Mouse (Mus musculus) hindbrain, embryonic 14.5 days (tissue): ENCODE measurements around the gene Pygb. TPM values are rescaled to one million over a fixed set of nuclear protein-coding genes. Genes with fewer than 3 reads are reported as not detected.

Source experiments
- ATAC-seq: fragments of 200-750 bp; cut with Nextera tagmentation; 2 replicates; pipeline ENCODE4 v1.8.0; 2017; ENCODE audit warnings: moderate number of reproducible peaks, mild to moderate bottlenecking, moderate TSS enrichment, moderate library complexity; ENCODE audit not compliant: low FRiP score
- DNase-seq: peaks from one replicate; pipeline ENCODE4 v3.0.0-alpha.2; 2015; ENCODE audit warnings: low spot score
- H3K27ac ChIP-seq: fragments of 300-500 bp; sonication (generic); 2 replicates; pipeline ENCODE4 v1.5.1; 2014; ENCODE audit warnings: mild to moderate bottlenecking, moderate library complexity
- H3K27me3 ChIP-seq: fragments of 300-500 bp; sonication (generic); 2 replicates; pipeline ENCODE4 v1.6.1; 2014; ENCODE audit warnings: mild to moderate bottlenecking, low read length, mixed read lengths; ENCODE audit not compliant: control insufficient read depth, insufficient read depth
- H3K36me3 ChIP-seq: fragments of 300-500 bp; sonication (generic); replicated peaks from 2 replicates; pipeline ENCODE4 v1.6.1; 2014; ENCODE audit not compliant: control insufficient read depth, insufficient read depth
- H3K4me1 ChIP-seq: fragments of 300-500 bp; sonication (generic); replicated peaks from 2 replicates; pipeline ENCODE4 v1.6.1; 2014; ENCODE audit warnings: antibody characterized with exemption, low read length, mixed read lengths; ENCODE audit not compliant: control insufficient read depth, insufficient read depth
- H3K4me2 ChIP-seq: fragments of 300-500 bp; sonication (generic); replicated peaks from 2 replicates; pipeline ENCODE4 v1.6.1; 2014; ENCODE audit warnings: mild to moderate bottlenecking, moderate library complexity
- H3K4me3 ChIP-seq: fragments of 300-500 bp; sonication (generic); replicated peaks from 2 replicates; pipeline ENCODE4 v1.5.1; 2014; ENCODE audit warnings: mild to moderate bottlenecking, low read length
- H3K9ac ChIP-seq: fragments of 300-500 bp; sonication (generic); 2 replicates; pipeline ENCODE4 v1.6.1; 2014
- H3K9me3 ChIP-seq: fragments of 300-500 bp; sonication (generic); 2 replicates; pipeline ENCODE4 v1.6.1; 2016; ENCODE audit warnings: low read length; ENCODE audit not compliant: control insufficient read depth
- WGBS: fragments of 180-500 bp; shearing (Covaris S2); extraction: QIAGEN DNeasy Blood & Tissue Kit; methylation state at CpG from one replicate; pipeline ENCODE4 v1.1.7; 2014; 5-methylcytosine and 5-hydroxymethylcytosine counted together
- polyA plus RNA-seq: library from polyadenylated mRNA; unstranded; fragments of >200 nt; fragmentation: Nextera tagmentation; extraction: Ambion mirVana; gene quantifications from 2 replicates; pipeline ENCODE4 v1.2.1, GENCODE M21; 2014

The Pygb gene
- polyA plus RNA-seq, 1 experiment from 2014 or later = 93.9 TPM

DNA sequence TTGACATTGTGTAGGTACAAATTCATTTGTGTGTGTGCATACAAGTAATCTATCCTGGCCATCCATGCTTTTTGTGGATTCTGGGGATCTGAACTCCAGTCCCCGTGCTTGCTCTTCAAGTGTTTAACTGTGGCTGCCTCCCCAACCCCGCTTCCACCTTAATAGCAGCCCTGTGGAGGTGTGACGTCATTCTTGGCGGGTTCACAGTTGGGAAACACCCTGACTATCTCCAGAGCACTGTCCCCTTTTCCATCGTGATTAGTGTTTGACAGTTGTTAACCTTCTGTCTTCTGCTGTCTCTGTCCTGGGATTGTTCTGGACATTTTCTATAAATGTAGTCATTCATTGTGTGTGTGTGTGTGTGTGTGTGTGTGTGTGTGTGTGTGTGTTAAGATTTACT, 24.1 kb downstream of the Pygb start:
- H3K4me1 ChIP-seq = no peaks in the 10 kb centered on the region
- no peak overlapping the region for H3K9ac ChIP-seq
- H3K36me3 ChIP-seq = peaks cover 87% of the 10 kb centered on the region
- H3K27me3 ChIP-seq = no peaks in the 10 kb centered on the region
- no peak overlapping the region for H3K4me3 ChIP-seq
- ATAC-seq = no peak
- no peaks in the 10 kb centered on the region for H3K9me3 ChIP-seq
- no peak overlapping the region for H3K4me2 ChIP-seq
- no peak for DNase-seq
- WGBS = 92% methylated on average over 5 of the region's 5 CpGs
- no peak overlapping the region for H3K27ac ChIP-seq

DNA sequence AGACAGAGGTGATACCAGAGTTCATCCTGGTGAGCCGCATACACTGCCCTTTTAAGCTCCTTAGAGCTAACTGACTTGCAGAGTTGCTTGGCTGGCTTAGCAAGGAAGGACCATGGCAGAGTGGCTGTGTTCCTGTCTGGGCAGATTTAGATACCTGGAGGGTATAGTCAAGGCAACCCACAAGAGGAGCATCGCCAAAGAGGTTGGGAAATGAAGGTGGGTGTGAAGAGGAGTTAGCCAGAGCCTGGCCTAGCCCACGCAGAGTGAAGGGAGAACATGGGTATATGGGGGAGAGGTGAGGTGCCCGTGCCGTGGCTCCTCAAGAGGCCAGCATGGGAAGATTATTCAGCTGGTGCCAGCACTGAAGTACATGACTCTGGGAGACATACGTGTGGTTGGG, 26.3 kb downstream of the Pygb start:
- no peak overlapping the region for H3K27ac ChIP-seq
- H3K4me1 ChIP-seq = no peaks in the 10 kb centered on the region
- no peaks in the 10 kb centered on the region for H3K9me3 ChIP-seq
- WGBS = 95% methylated on average over 6 of the region's 6 CpGs
- no peak overlapping the region for H3K4me3 ChIP-seq
- no peak overlapping the region for H3K4me2 ChIP-seq
- ATAC-seq = no peak
- no peaks in the 10 kb centered on the region for H3K27me3 ChIP-seq
- DNase-seq = no peak
- no peak overlapping the region for H3K9ac ChIP-seq
- H3K36me3 ChIP-seq = peaks cover 88% of the 10 kb centered on the region

DNA sequence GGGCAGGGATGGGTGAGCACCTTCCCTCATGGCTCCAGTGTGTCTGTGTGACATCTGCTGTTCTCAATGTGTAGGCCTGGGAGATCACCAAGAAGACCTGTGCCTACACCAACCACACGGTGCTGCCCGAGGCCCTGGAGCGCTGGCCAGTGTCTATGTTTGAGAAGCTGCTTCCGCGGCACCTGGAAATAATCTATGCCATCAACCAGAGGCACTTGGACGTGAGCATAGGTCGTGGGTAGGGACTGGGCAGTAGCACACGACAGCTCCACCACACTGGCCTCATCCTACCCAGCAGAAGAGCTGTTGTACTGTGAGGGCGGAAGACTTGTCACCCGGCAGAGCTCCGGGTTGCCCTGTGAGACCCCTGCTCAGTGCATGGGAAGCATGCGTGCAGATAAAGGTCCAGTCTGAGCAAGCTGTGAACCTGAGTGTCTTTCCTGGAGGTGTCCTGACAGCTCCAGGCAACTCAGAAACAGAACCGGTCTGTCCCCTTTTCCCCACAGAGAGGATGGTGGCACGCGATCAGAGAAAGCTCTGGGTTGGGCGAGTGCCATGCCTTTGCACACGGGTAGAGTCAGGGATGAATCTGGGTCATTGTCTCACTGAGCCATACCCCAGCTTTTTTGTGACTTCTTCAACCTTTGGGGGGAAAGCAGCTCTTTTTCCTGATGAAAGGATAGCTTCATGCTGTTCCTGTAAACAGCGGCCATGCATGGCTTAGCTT, 30.3 kb downstream of the Pygb start:
- no peak for ATAC-seq
- H3K4me3 ChIP-seq = no peak overlapping the region
- WGBS = 94% methylated on average over 18 of the region's 18 CpGs
- H3K4me1 ChIP-seq = no peaks in the 10 kb centered on the region
- DNase-seq = no peak
- no peaks in the 10 kb centered on the region for H3K9me3 ChIP-seq
- H3K27ac ChIP-seq = no peak overlapping the region
- no peaks in the 10 kb centered on the region for H3K27me3 ChIP-seq
- no peak overlapping the region for H3K9ac ChIP-seq
- peaks cover 92% of the 10 kb centered on the region for H3K36me3 ChIP-seq
- H3K4me2 ChIP-seq = no peak overlapping the region

DNA sequence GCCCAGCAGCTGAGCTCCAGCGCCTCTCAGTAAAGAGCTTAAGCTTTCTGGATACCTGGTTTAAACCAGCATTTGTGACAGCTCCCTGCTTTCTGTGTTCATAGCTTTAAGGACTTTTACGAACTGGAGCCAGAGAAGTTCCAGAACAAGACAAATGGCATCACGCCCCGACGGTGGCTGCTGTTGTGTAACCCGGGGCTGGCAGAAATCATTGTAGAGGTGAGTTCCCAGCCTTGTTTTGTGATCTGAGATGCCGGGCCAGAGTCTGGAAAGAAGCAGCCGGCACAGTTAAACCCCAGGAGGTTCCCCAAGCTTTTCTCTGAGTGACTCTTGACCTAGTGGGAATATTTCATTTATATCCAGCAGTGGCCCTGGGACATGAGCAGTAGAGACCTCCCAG, 32.2 kb downstream of the Pygb start:
- WGBS = 87% methylated on average over 8 of the region's 8 CpGs
- no peak overlapping the region for H3K4me3 ChIP-seq
- no peak for ATAC-seq
- peaks cover 86% of the 10 kb centered on the region for H3K36me3 ChIP-seq
- H3K9me3 ChIP-seq = no peaks in the 10 kb centered on the region
- H3K4me2 ChIP-seq = no peak overlapping the region
- no peak for DNase-seq
- no peak overlapping the region for H3K9ac ChIP-seq
- no peak overlapping the region for H3K27ac ChIP-seq
- no peaks in the 10 kb centered on the region for H3K4me1 ChIP-seq
- H3K27me3 ChIP-seq = no peaks in the 10 kb centered on the region

DNA sequence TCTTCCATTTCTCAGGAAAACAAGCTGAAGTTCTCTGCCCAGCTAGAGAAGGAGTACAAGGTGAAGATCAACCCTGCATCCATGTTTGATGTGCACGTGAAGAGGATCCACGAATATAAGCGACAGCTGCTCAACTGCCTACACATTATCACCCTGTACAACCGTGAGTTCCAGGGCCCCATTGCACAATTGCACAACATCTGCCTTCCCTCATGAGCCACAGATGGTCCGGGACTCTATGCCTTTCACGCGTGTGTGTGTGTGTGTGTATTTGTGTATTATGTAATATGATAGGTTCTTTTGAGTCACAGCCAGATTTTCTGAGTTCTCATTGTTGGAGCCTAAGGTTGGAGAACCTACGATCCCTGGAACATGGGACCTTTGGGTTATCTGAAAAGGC, 34.2 kb downstream of the Pygb start:
- no peak for DNase-seq
- no peaks in the 10 kb centered on the region for H3K27me3 ChIP-seq
- H3K9ac ChIP-seq = no peak overlapping the region
- H3K4me2 ChIP-seq = no peak overlapping the region
- H3K9me3 ChIP-seq = no peaks in the 10 kb centered on the region
- no peak overlapping the region for H3K4me3 ChIP-seq
- peaks cover 86% of the 10 kb centered on the region for H3K36me3 ChIP-seq
- H3K27ac ChIP-seq = no peak overlapping the region
- H3K4me1 ChIP-seq = no peaks in the 10 kb centered on the region
- WGBS = 88% methylated on average over 8 of the region's 8 CpGs
- no peak for ATAC-seq

DNA sequence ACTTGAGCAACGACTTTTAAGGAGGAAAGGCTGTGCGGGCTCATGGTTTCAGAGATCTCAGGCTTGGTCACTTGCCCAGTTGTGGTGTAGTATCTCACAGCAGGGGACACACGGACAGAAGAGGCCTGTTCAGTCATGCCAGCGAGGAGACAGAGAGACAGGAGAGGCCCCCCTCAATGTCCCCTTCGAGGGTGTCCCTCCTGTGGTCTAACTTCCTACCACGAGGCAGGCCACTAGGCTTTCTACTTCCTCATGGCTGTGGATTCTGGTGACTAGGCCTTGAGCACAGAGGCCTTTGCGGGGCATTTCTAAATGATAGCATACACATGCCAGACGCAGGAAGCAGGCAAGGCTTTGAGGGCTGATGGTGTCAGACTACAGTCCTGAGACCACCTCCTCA, 36.5 kb downstream of the Pygb start:
- Histone ChIP-seq H3K36me3 (peaks cover 90% of the 10 kb centered on the region), H3K4me2 (no peak overlapping the region), H3K4me1 (no peaks in the 10 kb centered on the region), H3K4me3 (no peak overlapping the region), H3K9me3 (no peaks in the 10 kb centered on the region), H3K27ac (no peak overlapping the region), H3K9ac (no peak overlapping the region), H3K27me3 (no peaks in the 10 kb centered on the region)
- WGBS = 80% methylated on average over 8 of the region's 8 CpGs
- ATAC-seq (no peak), DNase-seq (no peak)

DNA sequence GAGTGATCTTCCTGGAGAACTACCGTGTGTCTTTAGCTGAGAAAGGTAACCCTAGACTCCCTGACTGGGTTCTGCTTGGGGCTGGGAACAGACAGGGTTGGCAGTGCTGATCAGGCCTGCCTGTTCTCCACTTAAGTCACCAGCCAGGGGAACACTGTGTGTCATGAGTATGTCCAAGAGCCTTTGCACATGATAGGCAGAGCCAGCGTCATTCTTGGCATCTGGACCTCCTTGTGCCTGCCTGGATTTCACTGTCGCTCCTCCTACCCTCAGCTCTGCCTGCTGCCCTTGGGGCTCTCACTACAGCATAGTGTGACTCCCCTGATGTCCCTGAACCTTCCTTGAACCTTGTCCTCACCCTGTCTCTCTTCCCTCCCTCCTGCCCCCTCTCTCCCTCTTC, 39.9 kb downstream of the Pygb start:
- ATAC-seq = no peak
- WGBS = 81% methylated on average over 3 of the region's 3 CpGs
- Histone ChIP-seq H3K4me3 (no peak overlapping the region), H3K9ac (no peak overlapping the region), H3K27ac (no peak overlapping the region), H3K4me1 (no peaks in the 10 kb centered on the region), H3K36me3 (peaks cover 91% of the 10 kb centered on the region), H3K9me3 (no peaks in the 10 kb centered on the region), H3K27me3 (no peaks in the 10 kb centered on the region), H3K4me2 (no peak overlapping the region)
- no peak for DNase-seq

DNA sequence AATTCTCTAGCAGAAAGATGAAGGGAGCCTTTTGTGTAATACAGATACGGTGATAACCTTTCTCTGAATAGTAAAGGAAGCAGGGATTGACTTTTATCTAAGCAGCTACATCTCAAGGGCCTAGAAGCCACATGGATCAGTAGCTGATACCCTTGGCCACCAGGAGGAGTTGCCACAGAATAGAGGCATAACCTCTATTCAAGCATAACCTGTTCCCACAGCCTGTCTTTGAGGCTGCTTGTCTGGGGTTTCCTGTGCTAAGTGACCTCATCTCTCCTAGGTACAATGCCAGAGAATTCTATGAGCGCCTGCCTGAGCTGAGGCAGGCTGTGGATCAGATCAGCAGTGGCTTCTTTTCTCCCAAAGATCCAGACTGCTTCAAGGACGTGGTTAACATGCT, 41.6 kb downstream of the Pygb start:
- DNase-seq (no peak), ATAC-seq (no peak)
- Histone ChIP-seq H3K4me1 (no peaks in the 10 kb centered on the region), H3K27ac (no peak overlapping the region), H3K9ac (no peak overlapping the region), H3K9me3 (no peaks in the 10 kb centered on the region), H3K27me3 (no peaks in the 10 kb centered on the region), H3K36me3 (peaks cover 99% of the 10 kb centered on the region), H3K4me3 (no peak overlapping the region), H3K4me2 (no peak overlapping the region)
- 87% methylated on average over 3 of the region's 3 CpGs for WGBS

DNA sequence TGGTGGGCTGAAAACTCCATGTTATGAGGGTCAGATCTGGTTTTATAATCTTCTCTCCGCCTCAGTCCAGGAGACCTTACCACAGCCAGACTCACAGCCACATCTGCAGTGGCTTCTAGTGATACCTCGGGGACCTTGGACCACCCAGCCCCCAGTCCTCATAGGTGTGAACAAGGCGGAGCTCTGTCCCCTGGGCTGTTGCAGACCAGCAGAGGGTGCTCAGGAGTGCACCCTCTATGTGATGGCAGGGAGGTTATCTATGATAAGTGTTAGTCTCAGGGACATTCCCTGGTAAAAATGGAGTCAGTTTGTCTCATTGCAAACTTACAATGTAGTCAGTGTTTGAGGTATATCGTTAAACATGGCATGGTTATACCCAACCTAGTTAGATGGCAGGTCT, 42.1 kb downstream of the Pygb start:
- H3K4me1 ChIP-seq = no peaks in the 10 kb centered on the region
- WGBS = 93% methylated on average over 4 of the region's 4 CpGs
- H3K27me3 ChIP-seq = no peaks in the 10 kb centered on the region
- H3K9me3 ChIP-seq = no peaks in the 10 kb centered on the region
- ATAC-seq (no peak), DNase-seq (no peak)
- H3K9ac ChIP-seq = no peak overlapping the region
- no peak overlapping the region for H3K4me2 ChIP-seq
- peaks cover 99% of the 10 kb centered on the region for H3K36me3 ChIP-seq
- no peak overlapping the region for H3K4me3 ChIP-seq
- H3K27ac ChIP-seq = no peak overlapping the region

DNA sequence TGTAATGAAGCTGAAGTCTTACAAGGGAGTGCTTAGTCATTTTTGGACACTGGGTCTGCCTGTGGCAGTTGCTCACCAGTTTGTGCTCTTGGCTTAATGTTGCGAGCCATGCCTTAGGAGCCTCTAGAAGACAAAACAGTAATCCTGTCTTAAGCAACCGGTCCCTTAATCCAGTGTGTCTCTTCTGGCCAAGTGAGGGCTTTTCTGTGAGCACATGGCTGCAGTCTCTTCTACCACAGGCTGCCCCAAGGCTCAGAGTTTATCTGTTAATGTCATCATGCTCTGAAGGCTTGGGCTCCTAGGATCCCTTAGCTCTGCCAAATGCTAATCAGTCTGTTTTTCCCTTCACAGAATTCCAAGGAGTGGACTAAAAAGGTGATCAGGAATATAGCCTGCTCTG, 43.5 kb downstream of the Pygb start:
- Histone ChIP-seq H3K4me1 (no peaks in the 10 kb centered on the region), H3K27ac (no peak overlapping the region), H3K27me3 (no peaks in the 10 kb centered on the region), H3K9ac (no peak overlapping the region), H3K9me3 (no peaks in the 10 kb centered on the region), H3K4me2 (no peak overlapping the region), H3K36me3 (peaks cover 99% of the 10 kb centered on the region), H3K4me3 (no peak overlapping the region)
- DNase-seq (no peak), ATAC-seq (no peak)
- 92% methylated on average over 2 of the region's 2 CpGs for WGBS
